Mouse (Mus musculus): ENCODE measurements around the gene Eci3.

Gene Eci3

GRCm38 (mm10) chr13:34934931-34935644 is 28.5 kb downstream of the Eci3 start:
- no peak for DNase-seq (ENCODE audit: extremely low spot score, low spot score)

- DNase-seq (ENCODE audit: extremely low spot score, low spot score): no peak
These were observed 39.4 kb downstream of the Eci3 start, which contains the start of the genes Fam217a and 4933417A18Rik for GRCm38 (mm10) chr13:34924210-34924609. Gene Fam217a, minus strand, starts transcription at chr13:34924310. Gene 4933417A18Rik, plus strand, starts transcription at chr13:34924409.

- peak; percentile 45 for DNase-seq (ENCODE audit: extremely low spot score, low spot score)
These were observed 47.0 kb downstream of the Eci3 start for GRCm38 (mm10) chr13:34916520-34917167.

- no peak for DNase-seq (ENCODE audit: extremely low spot score, low spot score)
These were observed 49.0 kb downstream of the Eci3 start for GRCm38 (mm10) chr13:34914614-34915013.
